Mouse (Mus musculus) layer of hippocampus, adult 9-10 months (tissue): ENCODE results near the gene Gm609.
A peak's percentile ranks its signal among the peaks of the same experiment; 100 is the strongest.
"Not testable (repeated sequence)": the region's sequence is repeated elsewhere in the genome, so short reads cannot be mapped to it uniquely, and the experiment has no call there.

Experiments
- DNase-seq: peaks from one replicate; pipeline ENCODE4 v3.0.0; 2022; ENCODE audit warnings: low spot score

Gene Gm609

GRCm38 (mm10) chr16:45492927-45493326 lies at the start of gene Gm609:
TSS of gene Gm609 (minus strand) at chr16:45492969.
- no peak for DNase-seq

GRCm38 (mm10) chr16:45542108-45542507 lies 49.3 kb upstream of the Gm609 start:
- DNase-seq = no peak

GRCm38 (mm10) chr16:45538342-45538741 lies 45.6 kb upstream of the Gm609 start:
- DNase-seq = not testable (repeated sequence)

- DNase-seq = no peak
These were observed 42.2 kb upstream of the Gm609 start, which contains the start of gene Slc9c1 for GRCm38 (mm10) chr16:45535009-45535408. TSS of gene Slc9c1 (plus strand) at chr16:45535309.

GRCm38 (mm10) chr16:45531950-45532349 lies 39.2 kb upstream of the Gm609 start, which contains the start of gene Gm17783:
TSS of gene Gm17783 (minus strand) at chr16:45532050.
- no peak for DNase-seq

GRCm38 (mm10) chr16:45525551-45525950 lies 32.8 kb upstream of the Gm609 start:
- DNase-seq = no peak

- no peak for DNase-seq
These were observed 2.6 kb upstream of the Gm609 start for GRCm38 (mm10) chr16:45495326-45495725.

GRCm38 (mm10) chr16:45476991-45477390 lies 15.8 kb downstream of the Gm609 start:
- DNase-seq = no peak

- not testable (repeated sequence) for DNase-seq
These were observed 20.9 kb downstream of the Gm609 start for GRCm38 (mm10) chr16:45471836-45472235.

- DNase-seq = no peak
These were observed 38.0 kb downstream of the Gm609 start for GRCm38 (mm10) chr16:45454762-45455161.

GRCm38 (mm10) chr16:45437230-45437739 lies 55.5 kb downstream of the Gm609 start:
- no peak for DNase-seq

GRCm38 (mm10) chr16:45435591-45435990 lies 57.2 kb downstream of the Gm609 start:
- no peak for DNase-seq

GRCm38 (mm10) chr16:45427651-45428050 lies 65.1 kb downstream of the Gm609 start:
- DNase-seq = no peak

- DNase-seq = no peak
These were observed 79.3 kb downstream of the Gm609 start for GRCm38 (mm10) chr16:45413497-45413896.

GRCm38 (mm10) chr16:45409064-45409446 lies 83.7 kb downstream of the Gm609 start:
- DNase-seq = not testable (repeated sequence)

GRCm38 (mm10) chr16:45408425-45409063 lies 84.2 kb downstream of the Gm609 start, which contains the start of gene Cd200:
TSS of gene Cd200 (minus strand) at chr16:45409053.
- DNase-seq = peak; percentile 32

GRCm38 (mm10) chr16:45407645-45408400 lies 84.9 kb downstream of the Gm609 start:
- no peak for DNase-seq

- DNase-seq = no peak
These were observed 85.7 kb downstream of the Gm609 start for GRCm38 (mm10) chr16:45407091-45407490.

GRCm38 (mm10) chr16:45402951-45403350 lies 89.8 kb downstream of the Gm609 start:
- DNase-seq = no peak

- no peak for DNase-seq
These were observed 90.7 kb downstream of the Gm609 start for GRCm38 (mm10) chr16:45402036-45402435.

GRCm38 (mm10) chr16:45399947-45400555 lies 92.7 kb downstream of the Gm609 start:
- DNase-seq = no peak

- no peak for DNase-seq
These were observed 93.4 kb downstream of the Gm609 start for GRCm38 (mm10) chr16:45399411-45399810.

- no peak for DNase-seq
These were observed 95.3 kb downstream of the Gm609 start for GRCm38 (mm10) chr16:45397440-45397839.
